Mouse (Mus musculus) ES-E14 (cell line): ENCODE measurements around the gene Odf3l1.

Experiments
- CHD2 ChIP-seq: IDR thresholded peaks from 2 replicates; pipeline ENCODE4 v1.6.1; 2014; ENCODE audit warnings: mild to moderate bottlenecking, low read depth, low read length, inconsistent platforms
- MAFK ChIP-seq: IDR thresholded peaks from 2 replicates; pipeline ENCODE4 v1.6.1; 2014; ENCODE audit warnings: mild to moderate bottlenecking, low read depth, low read length, inconsistent platforms; ENCODE audit not compliant: insufficient read depth
- ZC3H11A ChIP-seq: IDR thresholded peaks from 2 replicates; pipeline ENCODE4 v1.6.1; 2012; ENCODE audit warnings: low read depth, mild to moderate bottlenecking, inconsistent platforms, low read length, borderline replicate concordance

- TF ChIP-seq ZC3H11A: no peak
- no peak for TF ChIP-seq MAFK
- no peak for TF ChIP-seq CHD2
These were observed 38.8 kb downstream of the Odf3l1 start for GRCm38 (mm10) chr9:56825476-56826213.
